Mouse (Mus musculus) E14TG2a.4 (cell line): ENCODE measurements around the gene Ifitm5.

ENCODE experiments used
- CTCF ChIP-seq: conservative IDR thresholded peaks from 2 replicates; pipeline ENCODE4 v1.5.1; 2014; ENCODE audit warnings: low read length
- POU5F1 ChIP-seq: IDR thresholded peaks from 2 replicates; pipeline ENCODE4 v1.6.1; 2014; ENCODE audit warnings: low read length, borderline replicate concordance

DNA sequence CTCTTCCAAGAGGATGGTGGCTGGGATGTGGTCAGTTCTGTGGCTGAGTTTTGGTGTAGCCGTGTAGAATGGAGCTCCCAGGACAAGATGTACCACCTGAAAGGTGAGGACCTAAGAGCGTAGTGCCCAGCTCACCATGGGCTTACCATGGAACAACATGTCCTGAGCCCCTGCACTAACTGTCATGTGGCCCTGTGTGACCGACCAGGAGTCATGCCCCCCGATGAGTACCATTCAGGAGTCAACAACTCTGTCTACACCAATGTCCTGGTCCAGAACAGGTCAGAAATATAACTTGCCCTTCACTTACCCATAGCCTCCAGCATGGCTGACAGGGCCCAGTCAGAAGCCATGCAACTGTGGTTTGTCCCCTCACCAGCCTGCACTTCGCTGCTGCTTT, 4.8 kb downstream of the Ifitm5 start:
- TF ChIP-seq CTCF (no peak), POU5F1 (no peak)
